Comparison of ENCODE assay signal across 12 mouse cellular contexts in genomic region chr1:139314297-139314874, GRCm38 (mm10).
A peak's percentile ranks its signal among the peaks of the same experiment; 100 is the strongest.
DNase-seq lines count a peak whose midpoint lies in the region; ATAC-seq and TF ChIP-seq lines count a peak whose summit lies in the region.
"Had no signal": no experiment of that assay in that cellular context is flagged by ENCODE, and none has a peak within 500 bp of the region (broad histone marks: within the 10 kb centered on the region; RNA-seq: fewer than 3 reads in every experiment).

No protein-coding gene starts in this region.

- no peaks in the 10 kb centered on the region for H3K36me3 ChIP-seq in hindbrain, embryonic 14.5 days (replicated peaks; ENCODE audit: control insufficient read depth, insufficient read depth)
- no peaks in the 10 kb centered on the region for H3K36me3 ChIP-seq in hindbrain, embryonic 10.5 days
- H3K36me3 ChIP-seq in neural tube, embryonic 12.5 days, result no peaks in the 10 kb centered on the region
- H3K36me3 ChIP-seq in kidney, postnatal 0 days (ENCODE audit: insufficient read depth, low read length), result no peaks in the 10 kb centered on the region
- H3K36me3 ChIP-seq: heart, embryonic 13.5 days; liver, embryonic 15.5 days had no signal

- peak; percentile 46 for DNase-seq in hindbrain, embryonic 14.5 days (ENCODE audit: low spot score)
- no peak for DNase-seq in hindbrain, embryonic 10.5 days (ENCODE audit: low spot score)
- DNase-seq in neural tube, embryonic 10.5 days (ENCODE audit: extremely low spot score, low spot score), result no peak
- peak; percentile 35 for DNase-seq in kidney, postnatal 0 days (ENCODE audit: low spot score)
- no peak for DNase-seq in adrenal gland, adult 2 months
- DNase-seq in testis, postnatal 14 days (ENCODE audit: low spot score), result no peak
- no peak for DNase-seq in layer of hippocampus, postnatal 36 days
- DNase-seq: layer of hippocampus, adult 9-11 months; thymus, postnatal 36 days had no signal

- H3K4me1 ChIP-seq in hindbrain, embryonic 14.5 days (replicated peaks; ENCODE audit: control insufficient read depth, insufficient read depth, low read length), result no peaks in the 10 kb centered on the region
- H3K4me1 ChIP-seq in hindbrain, embryonic 10.5 days (replicated peaks), result no peaks in the 10 kb centered on the region
- H3K4me1 ChIP-seq in neural tube, embryonic 12.5 days, result no peaks in the 10 kb centered on the region
- no peaks in the 10 kb centered on the region for H3K4me1 ChIP-seq in kidney, postnatal 0 days (replicated peaks; ENCODE audit: insufficient read depth, low read length)
- H3K4me1 ChIP-seq: heart, embryonic 13.5 days; liver, embryonic 15.5 days had no signal

- no peak overlapping the region for H3K9ac ChIP-seq in hindbrain, embryonic 14.5 days
- H3K9ac ChIP-seq in neural tube, embryonic 12.5 days, result no peak overlapping the region
- no peak overlapping the region for H3K9ac ChIP-seq in kidney, postnatal 0 days (ENCODE audit: low read depth, low read length)
- H3K9ac ChIP-seq: heart, embryonic 13.5 days; liver, embryonic 15.5 days had no signal

- H3K4me3 ChIP-seq in hindbrain, embryonic 14.5 days (replicated peaks; ENCODE audit: low read length), result no peak overlapping the region
- H3K4me3 ChIP-seq in hindbrain, embryonic 10.5 days, result no peak overlapping the region
- no peak overlapping the region for H3K4me3 ChIP-seq in neural tube, embryonic 12.5 days
- no peak overlapping the region for H3K4me3 ChIP-seq in kidney, postnatal 0 days (replicated peaks; ENCODE audit: low read depth, low read length)
- H3K4me3 ChIP-seq: heart, embryonic 13.5 days; liver, embryonic 15.5 days had no signal

- H3K9me3 ChIP-seq in hindbrain, embryonic 14.5 days (ENCODE audit: control insufficient read depth, low read length), result no peaks in the 10 kb centered on the region
- H3K9me3 ChIP-seq in hindbrain, embryonic 10.5 days, result no peaks in the 10 kb centered on the region
- H3K9me3 ChIP-seq in neural tube, embryonic 12.5 days, result no peaks in the 10 kb centered on the region
- no peaks in the 10 kb centered on the region for H3K9me3 ChIP-seq in kidney, postnatal 0 days (replicated peaks; ENCODE audit: low read length)
- H3K9me3 ChIP-seq: heart, embryonic 13.5 days; liver, embryonic 15.5 days had no signal

- peak; percentile 73 for TF ChIP-seq CTCF in kidney, postnatal 0 days (IDR thresholded peaks at IDR 0.05; ENCODE audit: low read depth)

- 88% methylated on average over 4 of the region's 4 CpGs for WGBS in hindbrain, embryonic 14.5 days
- 89% methylated on average over 4 of the region's 4 CpGs for WGBS in hindbrain, embryonic 10.5 days
- 90% methylated on average over 4 of the region's 4 CpGs for WGBS in neural tube, embryonic 12.5 days
- 85% methylated on average over 4 of the region's 4 CpGs for WGBS in kidney, postnatal 0 days

- no peaks in the 10 kb centered on the region for H3K27me3 ChIP-seq in hindbrain, embryonic 14.5 days (ENCODE audit: control insufficient read depth, insufficient read depth, low read length)
- no peaks in the 10 kb centered on the region for H3K27me3 ChIP-seq in hindbrain, embryonic 10.5 days (ENCODE audit: insufficient read depth, poor library complexity, severe bottlenecking)
- H3K27me3 ChIP-seq in neural tube, embryonic 12.5 days (replicated peaks), result no peaks in the 10 kb centered on the region
- no peaks in the 10 kb centered on the region for H3K27me3 ChIP-seq in kidney, postnatal 0 days (ENCODE audit: insufficient read depth, low read length)
- H3K27me3 ChIP-seq: heart, embryonic 13.5 days; liver, embryonic 15.5 days had no signal

- H3K4me2 ChIP-seq in hindbrain, embryonic 14.5 days (replicated peaks), result no peak overlapping the region
- no peak overlapping the region for H3K4me2 ChIP-seq in neural tube, embryonic 12.5 days (replicated peaks)
- H3K4me2 ChIP-seq in kidney, postnatal 0 days (ENCODE audit: low read length), result no peak overlapping the region
- H3K4me2 ChIP-seq: heart, embryonic 13.5 days; liver, embryonic 15.5 days had no signal

- peak; percentile 34; the same call in 1 of the 2 replicates for ATAC-seq in hindbrain, embryonic 14.5 days (ENCODE audit: low FRiP score)
- ATAC-seq in neural tube, embryonic 12.5 days (ENCODE audit: low FRiP score, low read depth), result 0 out of 2 replicates have a peak, but pooled peaks have one; percentile 63
- ATAC-seq in kidney, postnatal 0 days (replicated peaks; ENCODE audit: low FRiP score, low read depth), result no peak

- no peak overlapping the region for H3K27ac ChIP-seq in hindbrain, embryonic 14.5 days
- no peak overlapping the region for H3K27ac ChIP-seq in hindbrain, embryonic 10.5 days
- no peak overlapping the region for H3K27ac ChIP-seq in neural tube, embryonic 12.5 days
- H3K27ac ChIP-seq in kidney, postnatal 0 days, result no peak overlapping the region
- H3K27ac ChIP-seq: heart, embryonic 13.5 days; liver, embryonic 15.5 days had no signal

Comparison
In these comparisons a context has a peak if more than half of its experiments do, and no peak if none do; other contexts are left out.
1. DNase-seq: peak in hindbrain, embryonic 14.5 days (single experiment) and kidney, postnatal 0 days (single experiment); none in hindbrain, embryonic 10.5 days (single experiment), neural tube, embryonic 10.5 days (single experiment), adrenal gland, adult 2 months (single experiment), testis, postnatal 14 days (single experiment) and layer of hippocampus, postnatal 36 days (0 of 2).